Mouse (Mus musculus) cerebellum, adult 2 months (tissue): Measurements from ENCODE around the gene Ndufb6.

Source experiments
- CTCF ChIP-seq: fragments of 200-500 bp; IDR thresholded peaks from 2 replicates; pipeline ENCODE4 v1.5.1; 2011; ENCODE audit warnings: low read depth, mild to moderate bottlenecking, control low read depth, low read length, moderate library complexity, borderline replicate concordance; ENCODE audit not compliant: insufficient read depth
- POLR2A ChIP-seq: fragments of 200-500 bp; IDR thresholded peaks from 2 replicates; pipeline ENCODE4 v1.6.1; 2011; ENCODE audit warnings: low read length, control low read depth, borderline replicate concordance; ENCODE audit not compliant: insufficient read depth

DNA sequence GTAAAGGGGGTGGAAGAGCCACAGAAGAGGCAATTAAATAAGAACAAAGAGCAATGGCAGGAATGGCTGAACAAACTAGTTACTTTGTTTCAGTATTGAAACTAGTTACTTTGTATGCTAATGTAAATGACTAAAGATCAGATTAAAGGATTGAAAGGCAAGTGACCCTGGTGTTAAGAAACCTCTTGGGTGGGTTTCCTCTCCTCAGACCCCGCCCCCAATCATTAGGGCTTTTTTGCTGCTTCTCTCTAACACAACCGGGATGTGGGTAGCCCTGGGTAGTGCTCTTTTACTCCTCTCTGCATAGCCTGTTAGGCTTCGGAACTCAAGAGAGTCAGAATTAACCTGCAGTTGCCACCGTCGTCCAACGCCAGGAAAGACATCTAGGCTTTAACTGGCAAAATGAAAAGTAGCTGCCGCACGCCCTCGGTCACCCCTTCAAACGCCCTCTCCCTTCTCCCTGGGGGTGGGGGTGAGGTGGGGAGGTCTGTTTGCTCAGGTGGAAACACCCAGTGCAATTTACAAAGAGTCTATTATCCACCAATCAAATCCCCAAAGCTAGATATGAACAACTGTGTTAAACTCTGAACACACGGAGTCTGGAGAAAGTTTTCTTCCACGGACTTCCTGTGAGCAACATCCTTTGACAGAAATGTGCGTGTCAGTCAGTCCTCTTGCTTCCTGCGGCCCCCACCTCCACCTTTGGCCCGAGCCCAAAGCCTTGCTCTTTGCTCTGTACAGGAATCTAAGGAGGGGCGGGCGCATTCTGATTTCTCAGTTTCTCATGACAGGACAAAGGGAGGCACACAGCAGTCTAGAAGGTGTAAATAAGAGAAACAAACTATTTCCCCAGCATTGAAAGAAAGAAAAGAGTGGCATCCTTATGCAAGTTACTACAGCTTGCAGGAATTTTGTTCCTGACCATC, 40.5 kb downstream of the Ndufb6 start:
- no peak for TF ChIP-seq CTCF
- no peak for TF ChIP-seq POLR2A
